Mouse (Mus musculus) layer of hippocampus, postnatal 14 days (tissue): ENCODE data around the gene B3gnt2. TPM values are rescaled to one million over a fixed set of nuclear protein-coding genes. Genes with fewer than 3 reads are reported as not detected.
A peak's percentile ranks its signal among the peaks of the same experiment; 100 is the strongest.

Experiments used
- DNase-seq, 2 experiments: peaks; one replicate each; pipeline ENCODE4 v3.0.0; 2021 to 2022; ENCODE audit warnings: low spot score in 2 of 2, mixed read lengths in 1 of 2
- long read RNA-seq, 2 experiments: library from polyadenylated mRNA; stranded (forward); transcript quantifications; one replicate each; pipeline ENCODE4 v2.0.0; 2021
- total RNA-seq, 2 experiments: library from RNA; stranded (reverse); gene quantifications; 2 replicates each; pipeline ENCODE4 v1.2.3; 2021

Gene B3gnt2
- 10 to 100 TPM; 16.1 TPM for total RNA-seq
- long read RNA-seq, experiment 1, transcript B3gnt2-202 (2 exons, 3,057 nt): major isoform, 30 of 32 reads
- long read RNA-seq, experiment 1, partial matches to known transcripts: 0 of 32 reads
- long read RNA-seq, experiment 1, other reads (novel, unspliced or antisense): 1 of 32 reads
- long read RNA-seq, experiment 2, transcript B3gnt2-202 (2 exons, 3,057 nt): major isoform, 38 of 41 reads
- long read RNA-seq, experiment 2, partial matches to known transcripts: 0 of 41 reads
- long read RNA-seq, experiment 2, other reads (novel, unspliced or antisense): 0 of 41 reads

GRCm38 (mm10) chr11:22860335-22861227, at the start of gene B3gnt2:
Gene B3gnt2 (minus strand): TSS chr11:22860961.
- no peak for DNase-seq

GRCm38 (mm10) chr11:22906453-22906865, 45.7 kb upstream of the B3gnt2 start:
- no peak for DNase-seq

DNA sequence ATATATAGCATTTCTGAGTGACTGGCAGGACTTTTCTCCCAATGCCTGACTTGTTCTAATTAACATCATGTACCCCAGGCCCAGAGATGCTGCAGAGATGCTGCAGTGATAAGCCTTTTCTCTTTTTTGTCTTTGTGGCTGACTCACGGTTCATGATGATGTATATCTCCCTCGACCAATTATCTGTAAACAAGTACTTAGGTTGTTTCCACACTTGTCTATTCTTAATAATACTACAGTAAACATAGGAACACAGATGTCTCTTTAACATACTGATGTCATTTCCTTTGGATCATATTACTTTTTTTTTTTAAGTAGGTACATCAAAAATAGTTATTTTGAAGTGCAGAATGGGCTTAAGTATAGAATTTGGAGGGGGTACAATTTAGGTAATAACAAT, 42.2 kb upstream of the B3gnt2 start:
- DNase-seq: no peak

DNA sequence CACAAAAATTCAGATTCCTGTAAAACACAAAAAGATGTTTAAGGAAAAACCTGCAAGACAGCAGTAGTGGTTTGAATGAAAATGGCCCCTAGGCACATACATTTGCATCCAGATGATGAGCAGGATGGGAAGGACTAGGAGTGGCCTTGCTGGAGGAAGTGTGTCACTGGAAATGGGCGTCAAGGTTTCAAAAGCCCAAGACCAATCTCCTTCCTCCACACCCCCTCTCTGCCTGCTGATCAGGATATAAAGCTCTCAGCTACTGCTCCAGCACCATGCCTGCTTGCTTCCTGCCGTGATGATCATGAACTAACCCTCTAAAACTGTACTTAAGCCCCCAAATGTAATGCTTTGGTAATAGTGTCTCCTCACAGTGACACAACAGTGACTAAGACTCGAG, 39.3 kb upstream of the B3gnt2 start:
- no peak for DNase-seq

- no peak for DNase-seq
These were observed 36.9 kb upstream of the B3gnt2 start for GRCm38 (mm10) chr11:22897642-22898041.

- no peak for DNase-seq
These were observed 36.4 kb upstream of the B3gnt2 start for GRCm38 (mm10) chr11:22897127-22897526.

DNA sequence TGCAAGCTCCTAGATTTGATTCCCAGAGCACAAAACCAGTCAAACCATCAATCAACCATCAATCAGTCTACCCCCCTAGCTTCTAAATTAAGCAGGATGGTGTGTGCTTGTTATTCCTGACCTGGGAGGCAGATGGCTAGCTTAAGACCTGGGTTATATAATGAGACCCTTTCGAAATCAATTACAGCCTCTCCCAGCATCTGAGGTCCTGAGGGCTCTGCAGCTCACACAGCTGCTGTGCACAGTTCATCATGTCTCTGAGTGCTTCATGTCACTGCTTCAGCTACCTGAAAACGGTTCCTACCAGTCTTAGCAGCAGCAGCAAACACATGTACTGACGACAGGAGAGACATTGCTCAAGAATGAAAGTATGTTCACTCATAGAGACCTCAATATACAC, 32.3 kb upstream of the B3gnt2 start:
- DNase-seq: no peak

DNA sequence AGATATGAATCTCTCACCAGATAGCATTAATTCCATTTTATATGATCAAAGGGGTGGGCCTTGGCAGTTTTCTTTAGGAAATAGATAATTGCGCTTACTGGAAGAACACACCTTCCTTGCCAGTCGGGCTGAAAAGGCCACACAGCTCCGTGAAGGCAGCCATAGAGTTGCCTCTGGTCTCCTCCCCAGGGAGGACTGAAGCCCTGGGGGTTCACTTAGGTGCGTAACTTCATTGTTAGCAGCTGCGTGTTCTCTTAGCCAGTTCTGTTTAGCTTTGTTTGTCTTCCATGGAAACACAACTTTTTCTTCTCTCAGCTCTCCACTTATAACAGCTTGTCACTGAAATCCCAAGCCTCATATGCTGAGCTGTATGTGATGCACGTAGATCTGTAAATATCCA, 31.7 kb upstream of the B3gnt2 start:
- no peak for DNase-seq

DNA sequence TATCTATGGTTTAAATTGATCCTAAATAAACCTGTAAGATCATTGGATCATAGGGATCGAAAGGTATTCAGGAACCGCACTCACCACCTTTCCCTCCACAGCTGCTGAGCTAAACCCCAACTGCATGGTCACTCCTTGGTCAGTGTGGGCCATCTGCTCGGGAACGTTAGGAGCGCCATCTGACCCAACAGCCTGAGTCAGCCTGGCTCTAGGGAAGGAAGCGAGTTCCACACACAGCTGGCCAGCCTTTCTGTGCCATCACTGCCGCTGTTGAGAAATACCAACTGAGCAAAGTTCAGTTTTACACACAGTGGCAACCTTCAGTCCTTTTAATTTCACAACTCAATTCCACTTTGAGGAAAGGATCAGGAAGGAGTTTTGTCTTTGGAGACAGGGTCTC, 31.1 kb upstream of the B3gnt2 start:
- DNase-seq: no peak

DNA sequence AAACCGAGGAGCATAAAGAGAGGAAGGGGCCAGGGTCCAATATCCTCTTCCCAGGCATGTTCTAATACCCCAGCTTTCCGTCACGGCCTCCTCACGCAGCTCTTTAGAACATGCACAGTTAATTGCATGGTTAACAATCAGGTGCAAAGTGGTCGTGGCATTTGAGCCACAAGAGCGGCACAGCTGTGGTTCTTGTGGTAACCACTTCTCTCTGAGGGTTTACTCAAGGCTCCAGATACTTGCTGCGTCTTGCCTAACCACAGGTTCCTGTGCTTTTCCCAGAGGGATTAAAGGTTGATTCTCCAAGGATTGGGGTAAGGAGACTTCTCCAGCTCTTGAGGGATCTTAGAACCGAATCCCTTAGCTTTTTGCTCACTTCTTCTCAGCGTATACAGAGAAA, 30.5 kb upstream of the B3gnt2 start:
- DNase-seq: no peak

GRCm38 (mm10) chr11:22889224-22889623, 28.5 kb upstream of the B3gnt2 start:
- DNase-seq: peak in 1 of 2 experiments; percentile 37

GRCm38 (mm10) chr11:22886991-22887390, 26.2 kb upstream of the B3gnt2 start:
- DNase-seq: no peak

- no peak for DNase-seq
These were observed 24.6 kb upstream of the B3gnt2 start for GRCm38 (mm10) chr11:22885350-22885749.

DNA sequence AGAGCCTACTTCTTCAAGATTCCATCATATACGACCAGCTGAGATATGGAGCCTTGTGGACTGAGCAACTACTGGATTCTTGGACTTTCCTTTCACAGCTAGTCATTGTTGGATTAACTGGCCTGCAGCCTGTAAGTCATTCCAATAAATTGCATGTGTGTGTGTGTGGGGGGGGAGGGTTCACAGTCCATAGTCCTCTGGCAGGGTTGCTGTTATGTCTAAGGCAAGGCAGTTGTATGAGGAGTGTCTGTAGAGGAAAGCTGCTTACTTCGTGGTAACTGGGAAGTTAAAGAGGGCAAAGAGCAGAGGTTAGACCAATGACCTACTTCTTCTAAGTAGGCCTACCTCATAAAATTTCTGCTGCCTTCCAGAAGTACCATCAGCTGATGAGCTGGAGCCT, 22.9 kb upstream of the B3gnt2 start:
- no peak for DNase-seq

DNA sequence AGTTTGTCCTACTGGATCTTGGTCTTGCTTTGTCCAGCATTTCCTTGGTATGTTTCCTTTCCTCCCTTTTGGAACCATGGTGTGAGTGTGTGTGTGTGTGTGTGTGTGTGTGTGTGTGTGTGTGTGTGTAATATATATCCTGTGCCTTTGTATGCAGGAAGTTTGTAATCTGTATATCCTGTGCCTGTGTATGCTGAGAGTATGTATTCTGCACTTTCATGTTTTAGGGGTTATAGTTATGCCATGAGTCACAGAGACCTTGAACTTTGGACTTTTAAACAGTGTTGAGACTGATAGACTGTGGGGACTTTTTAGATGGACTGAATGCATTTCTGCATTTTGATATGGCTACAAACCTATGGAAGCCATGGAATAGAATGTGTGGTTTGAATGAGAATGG, 22.2 kb upstream of the B3gnt2 start:
- no peak for DNase-seq

DNA sequence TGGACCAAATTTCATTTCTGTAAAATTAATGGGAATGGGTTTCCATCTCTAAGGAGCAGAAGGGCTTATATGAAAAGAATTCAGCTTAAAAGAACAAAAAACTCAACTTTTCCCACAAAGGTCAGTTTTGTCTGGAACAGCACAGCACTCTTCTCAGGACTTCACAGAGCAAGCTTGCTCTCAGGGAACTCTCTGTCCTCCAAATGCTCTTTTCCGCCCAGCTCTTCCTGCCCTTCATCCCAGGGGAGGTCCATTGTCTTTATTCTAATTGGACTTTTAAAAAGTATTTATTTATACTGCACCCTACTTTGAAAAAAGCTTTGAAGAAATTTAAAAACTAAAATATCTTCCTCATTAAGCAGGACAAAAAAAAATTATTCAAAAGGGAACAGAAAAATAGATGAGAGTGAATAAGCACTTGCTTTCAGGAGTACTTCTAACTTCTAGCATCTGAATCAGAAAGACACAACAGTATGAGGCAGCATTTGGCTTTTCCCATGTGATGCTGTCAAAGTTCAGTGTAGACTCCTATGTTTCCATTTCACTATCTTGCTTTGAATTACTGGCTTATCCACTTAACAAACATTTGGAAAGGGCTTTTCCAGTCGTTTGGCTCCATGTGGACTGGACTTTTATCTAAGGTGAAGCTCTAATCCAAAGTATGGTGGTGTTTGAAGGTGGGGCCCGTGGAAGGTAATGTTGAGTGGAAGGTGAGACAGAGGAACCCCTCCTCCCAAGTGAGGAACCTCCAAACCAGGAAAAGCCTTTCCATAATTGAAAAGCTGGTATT, 19.8 kb upstream of the B3gnt2 start:
- DNase-seq: no peak

DNA sequence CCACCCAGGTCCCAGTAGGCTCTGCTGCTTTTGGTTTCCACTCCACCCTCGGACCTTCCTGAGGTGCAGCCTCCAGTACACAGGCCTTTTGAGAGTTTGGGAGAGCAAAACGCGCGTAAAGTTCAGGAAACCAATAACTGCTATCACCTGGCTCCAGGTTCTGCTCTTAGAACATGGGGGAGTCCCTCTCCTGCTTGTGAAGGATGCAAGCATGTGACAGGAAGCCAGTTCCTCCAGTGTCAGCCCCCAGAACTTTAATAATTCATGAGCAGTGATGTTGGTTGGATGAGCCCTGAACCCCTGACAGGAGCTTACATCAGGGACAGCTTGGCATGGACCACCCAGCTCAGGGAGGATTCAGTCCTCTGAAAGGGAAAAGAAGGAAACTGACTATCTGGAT, 18.9 kb upstream of the B3gnt2 start:
- no peak for DNase-seq

- no peak for DNase-seq
These were observed 16.0 kb upstream of the B3gnt2 start for GRCm38 (mm10) chr11:22876680-22877330.

- DNase-seq: peak in 1 of 2 experiments; percentile 12
These were observed 14.5 kb upstream of the B3gnt2 start for GRCm38 (mm10) chr11:22875279-22875678.

DNA sequence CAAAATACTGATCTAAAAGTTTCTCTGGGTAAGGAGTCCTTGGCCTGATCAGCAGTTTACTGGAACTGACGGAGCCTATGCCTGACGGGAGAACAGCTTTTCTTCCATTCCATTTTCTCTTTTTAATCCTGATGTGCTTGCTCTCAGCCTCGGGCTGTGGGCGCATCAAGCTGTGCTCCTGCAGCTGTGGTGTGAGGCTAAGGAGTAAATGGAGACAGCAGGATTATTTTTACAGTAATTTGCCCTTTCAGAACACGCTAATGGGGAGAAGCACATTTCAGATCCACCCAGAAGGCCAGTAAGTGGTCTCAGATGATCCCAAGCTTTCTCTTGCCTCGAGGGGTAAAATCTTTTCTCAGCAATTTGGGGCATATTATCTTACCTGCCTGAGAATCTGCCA, 14.0 kb upstream of the B3gnt2 start:
- no peak for DNase-seq

DNA sequence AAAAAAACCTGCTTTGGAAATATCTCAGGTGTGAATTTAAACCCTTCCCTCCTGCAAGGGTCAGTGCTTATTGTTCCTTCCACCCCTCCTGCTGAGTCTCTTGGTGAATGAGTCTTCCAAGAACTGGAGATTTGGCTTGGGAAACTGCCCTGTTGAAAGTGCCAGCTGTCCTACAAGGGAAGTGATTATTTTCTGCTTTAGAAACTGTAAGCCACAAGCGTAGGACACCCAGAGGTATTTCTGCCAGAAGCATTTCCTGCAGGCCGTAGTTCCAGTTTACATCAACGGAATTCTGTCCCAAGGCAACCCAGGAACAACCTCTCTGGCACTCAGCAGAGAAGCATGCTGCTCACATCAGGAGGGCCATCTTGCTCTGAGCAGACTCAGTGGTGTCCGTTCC, 12.6 kb upstream of the B3gnt2 start:
- no peak for DNase-seq
